Mouse (Mus musculus) megakaryocyte, embryonic 14.5 days (primary cell): ENCODE results near the gene Lce3e. TPM values are rescaled to one million over a fixed set of nuclear protein-coding genes. Genes with fewer than 3 reads are reported as not detected.

Experiments used
- H3K27me3 ChIP-seq: replicated peaks from 2 replicates; pipeline ENCODE3; 2012; ENCODE audit warnings: inconsistent platforms
- H3K36me3 ChIP-seq: replicated peaks from 2 replicates; pipeline ENCODE3; 2012; ENCODE audit warnings: low read length, inconsistent platforms, mixed read lengths
- H3K4me1 ChIP-seq: 2 replicates; pipeline ENCODE4 v1.6.1; 2012; ENCODE audit warnings: inconsistent platforms
- H3K4me3 ChIP-seq: replicated peaks from 2 replicates; pipeline ENCODE3; 2012; ENCODE audit warnings: moderate library complexity, mild to moderate bottlenecking, inconsistent platforms
- H3K9me3 ChIP-seq: 2 replicates; pipeline ENCODE4 v1.6.1; 2012; ENCODE audit warnings: inconsistent platforms
- FLI1 ChIP-seq: IDR thresholded peaks from 2 replicates; pipeline ENCODE4 v1.6.1; 2012; ENCODE audit warnings: low read length, inconsistent platforms, mixed read lengths
- GATA1 ChIP-seq: IDR thresholded peaks from 3 replicates; pipeline ENCODE4 v1.6.1; 2012; ENCODE audit warnings: mixed read lengths, low read length, inconsistent platforms, borderline replicate concordance
- polyA plus RNA-seq: library from polyadenylated mRNA; stranded (reverse); fragments of >175 nt; gene quantifications from 2 replicates; pipeline ENCODE4 v1.2.3, GENCODE M21; 2012; ENCODE audit warnings: low replicate concordance; ENCODE audit not compliant: insufficient read depth

Gene Lce3e
- polyA plus RNA-seq = not detected in 2 replicates

DNA sequence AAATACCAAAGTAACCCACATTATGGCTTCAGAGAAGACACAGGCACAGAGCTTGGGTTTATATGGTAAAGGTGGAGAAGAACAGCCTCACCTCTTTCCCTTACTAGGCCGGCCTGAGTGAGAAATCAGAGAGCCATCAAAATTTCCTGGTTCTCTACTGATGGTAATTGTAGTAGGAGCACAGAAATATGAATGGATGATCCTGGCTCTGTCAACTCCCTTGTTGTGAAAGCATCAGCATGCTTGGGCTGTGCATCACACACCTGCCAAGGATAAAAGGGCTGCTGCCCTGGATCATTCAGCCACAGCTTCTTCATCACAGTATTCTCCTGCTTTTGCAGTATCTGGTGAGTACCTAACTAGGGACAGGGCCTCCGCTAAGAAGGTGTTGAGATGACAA is at the start of gene Lce3e:
Lce3e (plus strand) TSS at position 301 of the 400 bp plus-strand sequence.
- no peak for TF ChIP-seq GATA1
- no peak for TF ChIP-seq FLI1
- Histone ChIP-seq H3K4me1 (no peaks in the 10 kb centered on the region), H3K27me3 (no peaks in the 10 kb centered on the region), H3K9me3 (no peaks in the 10 kb centered on the region), H3K36me3 (no peaks in the 10 kb centered on the region), H3K4me3 (no peak within 1 kb of the TSS)

DNA sequence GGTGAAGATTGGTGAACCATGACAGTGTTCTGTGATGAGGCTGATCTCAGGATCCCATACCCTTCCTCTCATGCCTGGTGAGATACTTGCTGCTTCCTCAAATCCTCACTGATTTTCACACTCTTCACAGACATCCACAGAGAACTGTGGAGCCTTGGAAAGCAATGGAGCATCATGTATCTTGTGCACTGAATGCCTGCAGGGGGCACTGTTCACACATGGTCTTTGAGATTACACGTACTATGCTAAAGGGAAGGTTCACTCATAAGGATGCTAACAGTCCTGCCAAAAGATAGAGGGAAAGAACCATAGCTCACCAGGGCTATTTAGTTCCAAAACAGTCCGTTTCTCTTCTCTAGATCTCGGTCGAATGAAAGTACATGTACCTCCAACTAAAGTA is 46.5 kb upstream of the Lce3e start:
- H3K4me1 ChIP-seq = no peaks in the 10 kb centered on the region
- no peak overlapping the region for H3K4me3 ChIP-seq
- H3K36me3 ChIP-seq = no peaks in the 10 kb centered on the region
- TF ChIP-seq GATA1 (no peak), FLI1 (no peak)
- no peaks in the 10 kb centered on the region for H3K9me3 ChIP-seq
- no peaks in the 10 kb centered on the region for H3K27me3 ChIP-seq

DNA sequence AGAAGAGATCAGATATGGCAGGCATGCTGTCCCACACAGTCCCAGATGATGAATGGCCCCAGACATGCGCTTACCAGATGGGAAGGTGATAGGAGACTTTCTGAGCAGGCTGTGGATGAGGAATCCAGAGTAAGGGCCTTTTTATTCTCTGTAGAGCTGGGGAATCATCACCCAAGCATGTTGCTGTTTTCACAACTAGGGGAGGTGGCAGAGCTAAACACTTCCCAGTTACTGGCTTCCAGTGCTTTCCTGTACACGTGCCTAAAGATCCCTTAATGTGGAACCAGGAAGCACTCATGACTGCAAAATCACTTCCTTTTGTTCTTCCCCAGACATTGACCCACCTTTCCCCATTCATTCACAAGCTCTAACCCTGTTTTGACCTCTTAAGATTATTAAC is 40.7 kb upstream of the Lce3e start, which contains the start of gene Lce3a:
Lce3a (minus strand) TSS at position 101 of the 400 bp plus-strand sequence.
- no peaks in the 10 kb centered on the region for H3K9me3 ChIP-seq

DNA sequence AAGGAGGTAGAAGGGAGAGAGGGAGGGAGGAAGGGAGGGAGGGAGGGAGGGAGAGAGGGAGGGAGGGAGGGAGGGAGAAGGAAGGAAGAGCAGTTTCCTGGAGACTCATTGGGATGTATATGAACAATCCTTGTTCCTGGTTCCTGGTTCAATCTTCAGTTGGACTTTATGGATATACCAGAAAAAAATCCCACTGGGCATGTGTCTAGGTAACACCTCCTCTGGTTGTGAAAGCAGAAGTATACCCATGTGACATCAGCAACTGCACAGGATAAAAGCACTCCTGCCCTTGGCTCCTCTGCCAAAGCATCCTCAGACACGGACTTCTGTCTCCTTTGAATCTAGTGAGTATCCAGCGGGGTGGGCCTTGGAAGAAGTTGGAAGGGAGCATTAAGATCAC is 34.2 kb upstream of the Lce3e start, which contains the start of gene Lce3b:
Lce3b (plus strand) TSS at position 301 of the 400 bp plus-strand sequence.
- Histone ChIP-seq H3K36me3 (no peaks in the 10 kb centered on the region), H3K9me3 (no peaks in the 10 kb centered on the region), H3K4me3 (no peak within 1 kb of the TSS), H3K27me3 (no peaks in the 10 kb centered on the region), H3K4me1 (no peaks in the 10 kb centered on the region)
- TF ChIP-seq GATA1 (no peak), FLI1 (no peak)

More for the DNA sequence above, 40.7 kb upstream of the Lce3e start, which contains the start of gene Lce3a:
- Histone ChIP-seq H3K4me3 (no peak within 1 kb of the TSS), H3K27me3 (no peaks in the 10 kb centered on the region), H3K36me3 (no peaks in the 10 kb centered on the region), H3K4me1 (no peaks in the 10 kb centered on the region)
- TF ChIP-seq GATA1 (no peak), FLI1 (no peak)

DNA sequence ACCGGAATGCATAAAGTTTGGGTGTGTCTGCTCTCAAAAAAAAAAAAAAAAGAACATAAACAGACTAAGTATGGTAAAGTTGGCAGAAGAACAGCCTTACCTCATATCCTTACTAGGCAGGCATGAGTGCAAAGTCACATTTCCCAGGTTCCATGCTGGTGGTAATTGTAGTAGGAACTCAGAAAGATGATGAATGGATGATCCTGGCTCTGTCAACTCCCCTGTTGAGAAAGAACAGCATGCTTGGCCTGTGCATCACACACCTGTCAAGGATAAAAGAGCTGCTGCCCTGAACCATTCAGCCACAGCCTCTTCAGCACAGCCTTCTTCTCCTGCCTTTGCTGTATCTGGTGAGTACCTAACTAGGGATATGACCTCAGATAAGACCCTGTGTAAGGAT is 22.7 kb upstream of the Lce3e start, which contains the start of gene Lce3c:
Lce3c (plus strand) TSS at position 301 of the 400 bp plus-strand sequence.
- no peaks in the 10 kb centered on the region for H3K9me3 ChIP-seq
- no peaks in the 10 kb centered on the region for H3K27me3 ChIP-seq
- H3K4me1 ChIP-seq = no peaks in the 10 kb centered on the region
- H3K36me3 ChIP-seq = no peaks in the 10 kb centered on the region
- TF ChIP-seq GATA1 (no peak), FLI1 (no peak)
- H3K4me3 ChIP-seq = no peak within 1 kb of the TSS

DNA sequence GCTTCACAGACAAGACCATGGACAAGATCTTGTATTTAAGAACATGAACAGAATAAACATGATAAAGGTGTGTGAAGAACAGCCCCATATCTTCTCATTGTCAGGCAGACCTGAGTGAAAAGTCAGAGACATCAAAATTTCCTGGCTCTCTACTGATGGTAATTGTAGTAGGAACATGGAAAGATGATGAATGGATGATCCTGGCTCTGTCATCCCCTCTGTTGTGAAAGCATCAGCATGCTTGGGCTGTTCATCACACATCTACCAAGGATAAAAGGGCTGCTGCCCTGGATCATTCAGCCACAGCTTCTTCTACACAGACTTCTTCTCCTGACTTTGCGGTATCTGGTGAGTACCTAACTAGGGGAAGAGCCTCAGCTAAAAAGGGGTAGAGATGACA is 9.8 kb upstream of the Lce3e start, which contains the start of gene Lce3d:
Lce3d (plus strand) TSS at position 301 of the 400 bp plus-strand sequence.
- Histone ChIP-seq H3K4me3 (no peak within 1 kb of the TSS), H3K27me3 (no peaks in the 10 kb centered on the region), H3K4me1 (no peaks in the 10 kb centered on the region), H3K36me3 (no peaks in the 10 kb centered on the region), H3K9me3 (no peaks in the 10 kb centered on the region)
- TF ChIP-seq GATA1 (no peak), FLI1 (no peak)

DNA sequence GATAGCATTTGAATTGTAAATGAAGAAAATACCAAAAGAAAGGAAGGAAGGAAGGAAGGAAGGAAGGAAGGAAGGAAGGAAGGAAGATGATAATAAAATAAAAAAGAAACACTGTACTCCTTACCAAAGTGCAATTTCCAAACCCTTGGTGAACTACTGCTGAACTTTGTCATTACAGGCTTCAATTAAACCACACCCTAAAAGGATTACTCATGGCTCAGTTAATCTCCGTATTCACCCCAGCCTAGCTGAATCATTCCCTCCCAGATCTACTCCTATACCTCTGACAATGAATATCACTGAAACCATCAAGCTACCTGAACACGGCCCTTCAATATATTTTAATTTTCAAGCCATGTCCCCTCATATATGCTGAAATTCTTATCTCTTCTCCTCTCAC is 11.6 kb downstream of the Lce3e start:
- no peaks in the 10 kb centered on the region for H3K9me3 ChIP-seq
- H3K4me1 ChIP-seq = no peaks in the 10 kb centered on the region
- H3K4me3 ChIP-seq = no peak overlapping the region
- no peaks in the 10 kb centered on the region for H3K27me3 ChIP-seq
- TF ChIP-seq FLI1 (no peak), GATA1 (no peak)
- no peaks in the 10 kb centered on the region for H3K36me3 ChIP-seq

DNA sequence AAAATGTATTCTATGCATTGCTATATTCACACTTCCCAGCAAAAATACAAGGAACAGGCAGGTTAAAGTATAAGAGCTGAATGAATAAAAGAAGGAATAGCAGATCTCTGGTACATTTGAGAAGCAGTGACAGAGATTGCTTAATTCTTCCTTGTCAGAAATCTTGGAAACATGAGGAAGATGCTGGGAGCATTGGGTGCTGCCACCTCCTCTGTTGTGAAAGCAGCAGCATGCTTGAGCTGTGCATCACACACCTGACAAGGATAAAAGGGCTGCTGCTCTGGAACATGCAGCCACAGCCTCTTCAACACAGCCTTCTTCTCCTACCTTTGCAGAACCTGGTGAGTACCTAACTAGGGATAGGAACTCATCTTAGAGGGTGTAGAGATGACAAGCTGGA is 25.1 kb downstream of the Lce3e start, which contains the start of gene Lce3f:
Lce3f (plus strand) TSS at position 301 of the 400 bp plus-strand sequence.
- no peak for TF ChIP-seq FLI1
- no peak for TF ChIP-seq GATA1
- H3K4me1 ChIP-seq = no peaks in the 10 kb centered on the region
- H3K4me3 ChIP-seq = no peak within 1 kb of the TSS
- H3K36me3 ChIP-seq = no peaks in the 10 kb centered on the region
- no peaks in the 10 kb centered on the region for H3K27me3 ChIP-seq
- H3K9me3 ChIP-seq = no peaks in the 10 kb centered on the region

DNA sequence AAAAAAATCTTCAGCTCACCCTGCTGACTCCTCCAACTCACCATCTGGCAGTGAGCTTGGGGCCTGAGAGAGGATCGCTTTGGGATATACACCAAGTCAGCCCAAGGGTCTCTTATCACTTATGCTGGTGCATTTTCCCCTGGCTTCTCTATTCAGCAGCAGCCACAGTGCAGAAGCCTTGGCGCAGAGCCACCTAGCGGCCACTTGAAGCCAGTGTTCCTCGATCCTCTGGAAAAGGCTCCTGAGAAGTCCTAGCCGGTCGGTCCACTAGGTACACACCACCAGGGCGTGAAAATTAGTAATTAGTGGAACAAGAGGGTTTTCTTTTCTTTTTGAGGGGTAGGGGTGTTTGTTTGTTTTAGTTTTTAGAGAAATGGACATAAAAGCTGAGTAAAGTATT is 31.8 kb downstream of the Lce3e start:
- H3K36me3 ChIP-seq = no peaks in the 10 kb centered on the region
- TF ChIP-seq GATA1 (no peak), FLI1 (no peak)

DNA sequence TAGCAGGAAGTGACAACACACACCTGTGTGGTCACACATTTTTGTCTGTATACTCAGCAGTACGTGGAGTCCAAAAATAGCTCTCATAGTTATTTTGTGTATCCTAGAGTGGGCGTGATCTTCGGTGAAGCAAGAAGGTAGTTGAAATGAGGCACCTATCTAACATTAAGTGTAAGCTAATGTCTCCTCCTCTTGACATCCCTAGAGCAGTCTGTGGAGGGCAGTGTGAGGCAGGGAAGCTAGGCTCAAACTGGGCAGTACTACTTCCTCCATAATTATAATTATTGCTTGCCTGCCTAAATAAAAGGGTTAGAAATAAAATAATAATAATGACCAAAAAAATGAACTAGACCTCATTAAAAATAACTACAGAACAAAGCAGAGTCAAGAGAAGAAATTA is 33.8 kb downstream of the Lce3e start:
- Histone ChIP-seq H3K27me3 (no peaks in the 10 kb centered on the region), H3K9me3 (no peaks in the 10 kb centered on the region), H3K36me3 (no peaks in the 10 kb centered on the region), H3K4me1 (no peaks in the 10 kb centered on the region), H3K4me3 (no peak overlapping the region)
- TF ChIP-seq FLI1 (no peak), GATA1 (no peak)

More for the DNA sequence above, 31.8 kb downstream of the Lce3e start:
- Histone ChIP-seq H3K4me3 (no peak overlapping the region), H3K4me1 (no peaks in the 10 kb centered on the region), H3K9me3 (no peaks in the 10 kb centered on the region), H3K27me3 (no peaks in the 10 kb centered on the region)
